Mouse (Mus musculus): ENCODE results near the gene Arl15. TPM values are rescaled to one million over a fixed set of nuclear protein-coding genes. Genes with fewer than 3 reads are reported as not detected.

Arl15 gene
- polyA plus RNA-seq, 1 experiment from 2014 or later = 16.7 TPM

- no peak overlapping the region for H3K4me3 ChIP-seq (ENCODE audit: low read depth, low read length)
- H3K36me3 ChIP-seq (ENCODE audit: control insufficient read depth, insufficient read depth, low read length) = no peaks in the 10 kb centered on the region
- peaks cover 3% of the 10 kb centered on the region; the same call in 1 of the 2 replicates for H3K4me1 ChIP-seq (ENCODE audit: control insufficient read depth, insufficient read depth, low read length)
- H3K27me3 ChIP-seq (ENCODE audit: control insufficient read depth, insufficient read depth, low read length) = no peaks in the 10 kb centered on the region
- ATAC-seq (ENCODE audit: insufficient number of reproducible peaks, low FRiP score, low TSS enrichment, low read depth) (no peak), DNase-seq (ENCODE audit: low spot score) (no peak)
- 93% methylated on average over 10 of the region's 10 CpGs for WGBS
- H3K9me3 ChIP-seq (ENCODE audit: control insufficient read depth, low read length) = no peaks in the 10 kb centered on the region
- no peak overlapping the region for H3K27ac ChIP-seq (replicated peaks; ENCODE audit: low read depth, low read length)
- H3K4me2 ChIP-seq (ENCODE audit: low read depth, severe bottlenecking) = no peak overlapping the region
- H3K9ac ChIP-seq (ENCODE audit: low read length) = no peak overlapping the region
These were observed 144.8 kb downstream of the Arl15 start for GRCm38 (mm10) chr13:113939097-113939496.

GRCm38 (mm10) chr13:113939681-113940080, 145.4 kb downstream of the Arl15 start:
- Histone ChIP-seq H3K4me2 (ENCODE audit: low read depth, severe bottlenecking) (no peak overlapping the region), H3K9ac (ENCODE audit: low read length) (no peak overlapping the region), H3K36me3 (ENCODE audit: control insufficient read depth, insufficient read depth, low read length) (no peaks in the 10 kb centered on the region), H3K27ac (replicated peaks; ENCODE audit: low read depth, low read length) (no peak overlapping the region), H3K9me3 (ENCODE audit: control insufficient read depth, low read length) (no peaks in the 10 kb centered on the region), H3K4me3 (ENCODE audit: low read depth, low read length) (no peak overlapping the region), H3K4me1 (ENCODE audit: control insufficient read depth, insufficient read depth, low read length) (peaks cover 3% of the 10 kb centered on the region; the same call in 1 of the 2 replicates), H3K27me3 (ENCODE audit: control insufficient read depth, insufficient read depth, low read length) (no peaks in the 10 kb centered on the region)
- DNase-seq (ENCODE audit: low spot score) (no peak), ATAC-seq (ENCODE audit: insufficient number of reproducible peaks, low FRiP score, low TSS enrichment, low read depth) (no peak)
- WGBS = 88% methylated on average over 3 of the region's 3 CpGs

GRCm38 (mm10) chr13:113940151-113940550, 145.8 kb downstream of the Arl15 start:
- no peak for ATAC-seq (ENCODE audit: insufficient number of reproducible peaks, low FRiP score, low TSS enrichment, low read depth)
- 93% methylated on average over 7 of the region's 7 CpGs for WGBS
- H3K4me2 ChIP-seq (ENCODE audit: low read depth, severe bottlenecking) = no peak overlapping the region
- no peaks in the 10 kb centered on the region for H3K9me3 ChIP-seq (ENCODE audit: control insufficient read depth, low read length)
- no peak overlapping the region for H3K27ac ChIP-seq (replicated peaks; ENCODE audit: low read depth, low read length)
- no peak overlapping the region for H3K9ac ChIP-seq (ENCODE audit: low read length)
- peaks cover 3% of the 10 kb centered on the region; the same call in 1 of the 2 replicates for H3K4me1 ChIP-seq (ENCODE audit: control insufficient read depth, insufficient read depth, low read length)
- no peaks in the 10 kb centered on the region for H3K36me3 ChIP-seq (ENCODE audit: control insufficient read depth, insufficient read depth, low read length)
- H3K4me3 ChIP-seq (ENCODE audit: low read depth, low read length) = no peak overlapping the region
- H3K27me3 ChIP-seq (ENCODE audit: control insufficient read depth, insufficient read depth, low read length) = no peaks in the 10 kb centered on the region
- DNase-seq (ENCODE audit: low spot score) = no peak

GRCm38 (mm10) chr13:113941943-113942342, 147.6 kb downstream of the Arl15 start:
- no peak overlapping the region for H3K9ac ChIP-seq (ENCODE audit: low read length)
- no peaks in the 10 kb centered on the region for H3K27me3 ChIP-seq (ENCODE audit: control insufficient read depth, insufficient read depth, low read length)
- 88% methylated on average over 3 of the region's 3 CpGs for WGBS

GRCm38 (mm10) chr13:113947546-113947945, 153.2 kb downstream of the Arl15 start:
- Histone ChIP-seq H3K4me2 (ENCODE audit: low read depth, severe bottlenecking) (no peak overlapping the region), H3K9me3 (ENCODE audit: control insufficient read depth, low read length) (no peaks in the 10 kb centered on the region), H3K4me1 (ENCODE audit: control insufficient read depth, insufficient read depth, low read length) (no peaks in the 10 kb centered on the region), H3K9ac (ENCODE audit: low read length) (no peak overlapping the region), H3K27ac (replicated peaks; ENCODE audit: low read depth, low read length) (no peak overlapping the region), H3K27me3 (ENCODE audit: control insufficient read depth, insufficient read depth, low read length) (no peaks in the 10 kb centered on the region), H3K36me3 (ENCODE audit: control insufficient read depth, insufficient read depth, low read length) (no peaks in the 10 kb centered on the region), H3K4me3 (ENCODE audit: low read depth, low read length) (no peak overlapping the region)
- DNase-seq (ENCODE audit: low spot score) (no peak), ATAC-seq (ENCODE audit: insufficient number of reproducible peaks, low FRiP score, low TSS enrichment, low read depth) (no peak)
- WGBS = 68% methylated on average over 4 of the region's 4 CpGs

More at GRCm38 (mm10) chr13:113941943-113942342, 147.6 kb downstream of the Arl15 start:
- DNase-seq (ENCODE audit: low spot score) = peak; percentile 6
- no peak for ATAC-seq (ENCODE audit: insufficient number of reproducible peaks, low FRiP score, low TSS enrichment, low read depth)
- H3K4me1 ChIP-seq (ENCODE audit: control insufficient read depth, insufficient read depth, low read length) = peaks cover 3% of the 10 kb centered on the region; the same call in 1 of the 2 replicates
- no peak overlapping the region for H3K4me2 ChIP-seq (ENCODE audit: low read depth, severe bottlenecking)
- H3K36me3 ChIP-seq (ENCODE audit: control insufficient read depth, insufficient read depth, low read length) = no peaks in the 10 kb centered on the region
- H3K9me3 ChIP-seq (ENCODE audit: control insufficient read depth, low read length) = no peaks in the 10 kb centered on the region
- H3K27ac ChIP-seq (replicated peaks; ENCODE audit: low read depth, low read length) = no peak overlapping the region
- no peak overlapping the region for H3K4me3 ChIP-seq (ENCODE audit: low read depth, low read length)

- H3K27ac ChIP-seq (replicated peaks; ENCODE audit: low read depth, low read length) = no peak overlapping the region
- DNase-seq (ENCODE audit: low spot score) = peak; percentile 18
- 64% methylated on average over 5 of the region's 5 CpGs for WGBS
These were observed 155.4 kb downstream of the Arl15 start for GRCm38 (mm10) chr13:113949708-113950107.

GRCm38 (mm10) chr13:113950131-113950530, 155.8 kb downstream of the Arl15 start:
- DNase-seq (ENCODE audit: low spot score) (peak; percentile 10), ATAC-seq (ENCODE audit: insufficient number of reproducible peaks, low FRiP score, low TSS enrichment, low read depth) (no peak)
- Histone ChIP-seq H3K4me3 (ENCODE audit: low read depth, low read length) (no peak overlapping the region), H3K4me2 (ENCODE audit: low read depth, severe bottlenecking) (no peak overlapping the region), H3K9ac (ENCODE audit: low read length) (no peak overlapping the region), H3K27ac (replicated peaks; ENCODE audit: low read depth, low read length) (no peak overlapping the region), H3K9me3 (ENCODE audit: control insufficient read depth, low read length) (no peaks in the 10 kb centered on the region), H3K4me1 (ENCODE audit: control insufficient read depth, insufficient read depth, low read length) (no peaks in the 10 kb centered on the region), H3K36me3 (ENCODE audit: control insufficient read depth, insufficient read depth, low read length) (no peaks in the 10 kb centered on the region), H3K27me3 (ENCODE audit: control insufficient read depth, insufficient read depth, low read length) (no peaks in the 10 kb centered on the region)
- WGBS = 89% methylated on average over 6 of the region's 6 CpGs

More at GRCm38 (mm10) chr13:113949708-113950107, 155.4 kb downstream of the Arl15 start:
- no peak overlapping the region for H3K4me2 ChIP-seq (ENCODE audit: low read depth, severe bottlenecking)
- no peaks in the 10 kb centered on the region for H3K36me3 ChIP-seq (ENCODE audit: control insufficient read depth, insufficient read depth, low read length)
- no peak for ATAC-seq (ENCODE audit: insufficient number of reproducible peaks, low FRiP score, low TSS enrichment, low read depth)
- no peaks in the 10 kb centered on the region for H3K4me1 ChIP-seq (ENCODE audit: control insufficient read depth, insufficient read depth, low read length)
- H3K9me3 ChIP-seq (ENCODE audit: control insufficient read depth, low read length) = no peaks in the 10 kb centered on the region
- no peaks in the 10 kb centered on the region for H3K27me3 ChIP-seq (ENCODE audit: control insufficient read depth, insufficient read depth, low read length)
- H3K4me3 ChIP-seq (ENCODE audit: low read depth, low read length) = no peak overlapping the region
- no peak overlapping the region for H3K9ac ChIP-seq (ENCODE audit: low read length)

GRCm38 (mm10) chr13:113957438-113957837, 163.1 kb downstream of the Arl15 start:
- H3K4me2 ChIP-seq (ENCODE audit: low read depth, severe bottlenecking) = no peak overlapping the region
- ATAC-seq (ENCODE audit: insufficient number of reproducible peaks, low FRiP score, low TSS enrichment, low read depth) (no peak), DNase-seq (ENCODE audit: low spot score) (peak; percentile 0)
- H3K9me3 ChIP-seq (ENCODE audit: control insufficient read depth, low read length) = no peaks in the 10 kb centered on the region
- H3K4me1 ChIP-seq (ENCODE audit: control insufficient read depth, insufficient read depth, low read length) = no peaks in the 10 kb centered on the region
- no peaks in the 10 kb centered on the region for H3K27me3 ChIP-seq (ENCODE audit: control insufficient read depth, insufficient read depth, low read length)
- H3K9ac ChIP-seq (ENCODE audit: low read length) = no peak overlapping the region
- no peak overlapping the region for H3K27ac ChIP-seq (replicated peaks; ENCODE audit: low read depth, low read length)
- no peak overlapping the region for H3K4me3 ChIP-seq (ENCODE audit: low read depth, low read length)
- H3K36me3 ChIP-seq (ENCODE audit: control insufficient read depth, insufficient read depth, low read length) = no peaks in the 10 kb centered on the region
- 91% methylated on average over 4 of the region's 4 CpGs for WGBS

- no peak overlapping the region for H3K4me3 ChIP-seq (ENCODE audit: low read depth, low read length)
- no peaks in the 10 kb centered on the region for H3K4me1 ChIP-seq (ENCODE audit: control insufficient read depth, insufficient read depth, low read length)
- no peak overlapping the region for H3K9ac ChIP-seq (ENCODE audit: low read length)
- no peaks in the 10 kb centered on the region for H3K9me3 ChIP-seq (ENCODE audit: control insufficient read depth, low read length)
- H3K27me3 ChIP-seq (ENCODE audit: control insufficient read depth, insufficient read depth, low read length) = no peaks in the 10 kb centered on the region
- 90% methylated on average over 9 of the region's 9 CpGs for WGBS
- H3K36me3 ChIP-seq (ENCODE audit: control insufficient read depth, insufficient read depth, low read length) = no peaks in the 10 kb centered on the region
- no peak overlapping the region for H3K4me2 ChIP-seq (ENCODE audit: low read depth, severe bottlenecking)
- H3K27ac ChIP-seq (replicated peaks; ENCODE audit: low read depth, low read length) = no peak overlapping the region
- DNase-seq (ENCODE audit: low spot score) (peak; percentile 18), ATAC-seq (ENCODE audit: insufficient number of reproducible peaks, low FRiP score, low TSS enrichment, low read depth) (no peak)
These were observed 170.6 kb downstream of the Arl15 start for GRCm38 (mm10) chr13:113964945-113965344.

Measured in limb, embryonic 11.5 days (tissue).